Mouse (Mus musculus): ENCODE data around the gene Yes1.

GRCm38 (mm10) chr5:32617851-32618250 lies 6.9 kb downstream of the Yes1 start:
- no peak for TF ChIP-seq CTCF (IDR thresholded peaks at IDR 0.05; ENCODE audit: low read depth, low read length)
- no peak for TF ChIP-seq GATA1 (IDR thresholded peaks at IDR 0.05; ENCODE audit: borderline replicate concordance, low read length)
